Mouse (Mus musculus): Measurements from ENCODE around the gene Ino80d.

GRCm38 (mm10) chr1:63112865-63113261 lies 1.6 kb downstream of the Ino80d start:
- TF ChIP-seq CTCF (IDR thresholded peaks at IDR 0.05) = no peak
- TF ChIP-seq POLR2A (IDR thresholded peaks at IDR 0.05; ENCODE audit: insufficient read depth, low read depth, low read length) = no peak

Measured in heart, adult 2 months (tissue).